Mouse (Mus musculus) telencephalon, adult 2 months (tissue): ENCODE measurements at regions not wholly inside any gene's neighbourhood (a gene's known extent, or its start where the extent isn't known, plus 50 kb on each side); places are given as distances from the start of the nearest gene placed in this dataset.

Source experiments
- DNase-seq: peaks from one replicate; pipeline ENCODE4 v3.0.0-alpha.2; 2011; ENCODE audit warnings: low read depth, low spot score

DNA sequence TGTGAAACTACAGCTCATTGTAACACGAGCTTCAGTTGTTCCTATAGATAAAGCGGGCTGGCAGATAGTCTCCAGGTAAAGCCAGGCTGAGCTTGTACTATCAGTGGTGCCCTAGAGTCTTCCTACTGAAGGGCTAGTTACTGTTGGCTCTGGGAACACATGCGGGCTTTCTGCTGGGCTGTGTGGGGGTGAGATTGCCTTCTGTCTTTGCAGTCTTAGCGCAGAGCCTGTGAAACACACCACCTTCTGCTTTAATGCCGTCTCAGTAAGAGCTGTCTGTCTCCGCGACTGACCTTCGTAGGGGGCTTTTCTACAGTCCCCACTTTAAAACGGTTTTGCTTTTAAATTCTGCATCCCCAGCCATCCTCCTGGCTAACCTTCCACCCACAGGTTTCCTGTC is 76.7 kb downstream of the Trim29 start:
- peak; percentile 28 for DNase-seq

DNA sequence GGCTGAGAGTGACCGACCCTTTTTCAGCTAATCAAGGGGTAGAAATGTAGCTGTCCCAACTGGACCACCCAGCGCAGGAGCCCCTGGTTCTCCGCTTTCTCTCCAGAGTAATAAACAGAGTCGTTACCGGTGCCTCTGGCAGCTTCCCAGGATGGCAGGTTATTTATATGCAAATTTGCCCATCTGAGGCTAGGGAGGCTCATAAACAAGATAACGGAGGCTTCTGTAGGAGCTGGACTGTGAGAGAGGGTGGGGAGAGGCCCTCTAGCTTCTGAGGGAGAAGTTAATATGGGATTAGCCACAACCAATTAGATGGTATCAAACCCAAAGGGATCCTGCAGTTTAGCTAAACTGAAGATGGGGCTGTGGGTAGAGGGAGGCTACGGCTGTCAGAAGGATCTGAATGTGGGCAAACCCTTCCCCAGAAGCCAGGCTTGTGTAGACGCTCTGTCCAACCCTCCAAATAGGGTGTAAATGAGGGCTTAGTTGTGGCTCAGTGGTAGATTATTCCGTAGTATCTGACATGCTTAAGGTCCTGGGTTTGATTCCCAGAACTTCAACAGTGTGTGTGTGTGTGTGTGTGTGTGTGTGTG is 78.9 kb downstream of the Trim29 start:
- no peak for DNase-seq

DNA sequence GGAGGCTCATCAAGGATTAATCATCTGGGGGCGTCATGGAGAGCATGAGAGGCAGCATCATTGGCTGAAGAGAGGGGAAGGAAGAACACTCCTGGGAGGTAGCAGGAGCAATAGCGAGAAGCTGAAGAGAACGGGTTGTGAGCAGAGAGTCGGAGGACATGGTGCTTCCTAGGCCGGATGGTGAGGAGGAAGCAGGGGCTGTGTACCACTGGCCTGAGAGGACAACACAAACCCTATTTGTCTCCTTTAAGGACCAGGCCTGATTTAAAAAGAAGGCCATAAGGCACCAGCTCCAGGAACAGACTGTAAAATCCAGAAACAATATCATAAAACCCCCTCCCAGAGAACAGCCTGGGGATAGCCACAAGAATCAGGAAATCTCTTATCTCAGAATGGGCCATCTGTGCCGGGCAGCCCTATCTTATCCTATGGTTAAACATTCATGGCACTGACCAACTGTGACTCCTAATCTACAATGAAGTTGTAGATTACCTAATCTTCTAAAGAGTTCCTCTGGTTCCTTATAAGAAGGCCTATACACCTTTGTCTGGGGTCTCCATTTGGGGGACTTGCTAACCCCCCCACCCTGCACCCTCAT is 81.9 kb downstream of the Trim29 start:
- DNase-seq = no peak

DNA sequence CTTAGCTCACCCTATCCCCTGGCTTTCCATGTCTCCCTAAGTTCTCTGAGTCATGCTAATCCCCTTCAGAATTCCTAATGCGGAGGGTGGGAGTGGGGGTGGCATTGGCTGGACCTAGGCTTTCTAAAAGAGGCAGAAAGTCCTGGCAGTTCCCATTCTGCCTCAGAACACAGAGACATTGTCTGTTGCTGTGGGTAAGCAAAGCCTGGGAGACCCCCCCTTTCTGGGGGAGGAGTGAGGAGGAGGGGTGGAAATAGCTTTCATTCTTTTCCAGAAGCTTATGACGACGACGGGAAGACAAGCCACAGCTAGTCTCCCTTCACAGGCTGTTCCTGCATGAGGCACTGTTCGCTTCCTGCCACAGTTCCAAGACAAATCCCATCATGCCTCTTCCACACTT is 83.6 kb downstream of the Trim29 start:
- DNase-seq = peak; percentile 33

DNA sequence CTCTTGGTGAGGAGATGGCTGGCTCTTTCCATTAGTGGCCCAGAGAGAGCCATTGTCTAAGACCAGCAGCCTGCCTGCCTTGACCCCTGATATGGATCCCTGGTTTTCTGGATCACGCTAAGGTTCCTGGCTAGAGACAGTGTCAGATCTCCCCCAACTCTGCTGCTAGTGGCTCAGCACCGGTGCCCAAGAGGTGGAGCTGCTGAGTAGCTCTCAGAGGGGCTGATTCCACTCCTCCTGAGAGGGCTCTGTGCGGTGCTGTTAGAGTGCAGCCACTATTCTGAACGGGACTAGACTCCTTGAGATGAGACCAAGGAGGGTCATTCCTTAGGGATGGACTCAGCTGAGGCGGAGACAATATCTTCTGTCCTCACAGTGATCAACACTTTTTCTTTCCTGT is 84.6 kb downstream of the Trim29 start:
- no peak for DNase-seq

DNA sequence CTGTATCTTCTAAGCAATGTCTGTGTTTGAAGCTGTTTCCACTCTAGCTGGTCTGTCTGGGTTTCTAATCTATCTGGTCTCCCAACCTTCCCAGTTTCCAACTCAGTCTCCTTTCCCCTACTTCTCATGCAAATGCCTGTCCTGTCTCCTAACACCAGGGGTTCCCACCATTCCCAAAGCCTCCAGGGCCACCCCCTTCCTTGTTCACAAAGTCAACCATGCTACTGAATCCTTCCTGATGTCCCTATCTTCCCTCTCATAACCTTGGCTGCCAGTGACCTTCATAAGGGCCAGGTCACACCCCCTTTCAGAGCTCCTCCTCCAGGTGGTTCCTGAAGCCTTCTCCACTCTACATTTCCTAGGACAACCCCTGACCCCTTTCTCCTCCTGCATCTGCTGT is 85.9 kb downstream of the Trim29 start:
- DNase-seq = no peak

DNA sequence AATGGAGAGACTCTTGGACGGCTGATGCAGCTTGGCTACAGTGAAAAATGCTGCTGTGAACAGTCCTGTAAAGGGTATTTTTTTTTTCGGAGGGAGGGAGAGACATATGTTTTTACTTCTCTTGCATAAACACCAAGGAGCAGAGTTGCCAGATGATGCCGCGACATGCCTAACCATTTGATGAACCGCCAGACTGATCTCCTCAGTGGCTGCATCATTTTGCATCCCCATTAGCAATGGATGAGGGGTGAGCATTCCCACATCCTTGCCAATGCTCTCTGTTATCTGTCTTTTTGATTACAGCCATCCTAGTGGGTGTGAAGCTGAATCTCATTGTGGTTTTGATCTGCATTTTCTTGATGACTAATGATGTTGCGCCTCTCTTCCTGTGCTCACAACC is 97.8 kb downstream of the Trim29 start:
- DNase-seq = no peak

DNA sequence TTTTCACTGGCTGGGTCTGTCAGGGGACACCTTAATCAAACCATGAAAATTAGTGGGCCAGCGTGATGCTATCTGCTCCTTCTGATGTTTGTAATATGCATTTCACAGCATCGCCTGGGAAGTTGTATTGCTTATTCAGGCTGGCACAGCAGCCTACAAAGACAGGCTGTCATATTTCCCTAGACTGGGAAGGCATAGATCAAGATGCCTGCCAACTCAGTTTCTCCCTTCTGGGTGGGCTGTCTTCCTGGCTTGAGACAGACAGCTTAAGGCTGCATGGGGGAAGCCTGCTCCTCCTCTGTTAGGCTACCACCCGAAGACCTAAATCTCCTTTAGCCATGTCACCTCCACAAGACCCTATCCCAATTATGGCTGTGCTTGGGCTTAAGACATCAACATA is 101.8 kb downstream of the Trim29 start:
- DNase-seq = no peak

DNA sequence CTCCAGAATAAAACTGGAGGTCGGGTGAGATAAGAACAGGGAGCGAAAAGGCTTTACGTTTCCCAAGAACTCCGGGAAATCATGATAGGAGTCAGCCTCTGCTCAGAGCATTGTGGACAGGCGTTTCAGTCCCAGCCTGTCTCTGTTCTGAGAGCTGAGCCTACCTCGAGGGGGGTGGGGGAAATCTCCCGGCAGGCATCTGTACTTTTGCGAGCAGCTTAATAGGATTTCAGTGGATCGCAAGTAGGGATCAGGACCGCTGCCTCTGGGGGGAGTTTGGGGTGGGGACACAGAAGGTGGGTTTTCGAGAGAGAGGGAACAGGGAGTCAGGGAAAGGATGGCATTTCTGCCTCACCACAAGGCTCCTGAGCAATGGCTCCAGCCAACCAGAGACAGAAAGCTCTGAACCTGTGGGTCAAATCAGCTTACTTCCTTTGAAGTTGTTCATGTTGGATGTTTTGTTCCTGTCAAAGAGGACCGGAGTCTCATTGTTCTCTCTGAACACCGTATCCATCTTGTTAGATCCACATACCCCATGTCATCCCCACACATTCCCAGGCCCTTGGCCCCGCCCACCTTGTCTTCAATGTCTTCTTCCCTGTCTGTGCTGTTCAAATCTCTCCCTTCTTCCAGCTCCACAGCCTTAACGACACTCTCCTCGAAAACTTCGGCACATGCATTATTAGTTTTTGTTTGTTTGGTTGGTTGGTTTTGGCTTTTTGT is 109.5 kb downstream of the Trim29 start:
- no peak for DNase-seq

DNA sequence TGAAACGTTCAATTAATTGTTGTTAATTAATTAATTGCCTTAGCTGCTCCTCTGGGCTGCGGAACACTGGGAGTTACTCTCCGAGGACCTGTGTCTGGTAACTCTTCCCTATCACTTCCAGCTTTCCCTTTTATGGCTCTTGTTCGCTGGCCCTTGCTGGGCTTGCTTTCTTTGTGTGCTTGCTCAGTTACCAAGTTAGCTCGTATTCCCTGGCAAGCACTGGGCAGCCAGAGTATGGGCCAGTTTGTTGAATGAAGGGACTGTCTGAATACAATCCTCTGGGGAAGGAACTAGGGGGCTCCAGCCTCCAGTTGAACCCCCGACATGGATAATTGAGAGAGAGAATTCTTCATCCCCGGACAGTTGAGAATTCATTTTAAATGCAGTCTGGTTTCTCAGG is 116.4 kb downstream of the Trim29 start:
- no peak for DNase-seq

DNA sequence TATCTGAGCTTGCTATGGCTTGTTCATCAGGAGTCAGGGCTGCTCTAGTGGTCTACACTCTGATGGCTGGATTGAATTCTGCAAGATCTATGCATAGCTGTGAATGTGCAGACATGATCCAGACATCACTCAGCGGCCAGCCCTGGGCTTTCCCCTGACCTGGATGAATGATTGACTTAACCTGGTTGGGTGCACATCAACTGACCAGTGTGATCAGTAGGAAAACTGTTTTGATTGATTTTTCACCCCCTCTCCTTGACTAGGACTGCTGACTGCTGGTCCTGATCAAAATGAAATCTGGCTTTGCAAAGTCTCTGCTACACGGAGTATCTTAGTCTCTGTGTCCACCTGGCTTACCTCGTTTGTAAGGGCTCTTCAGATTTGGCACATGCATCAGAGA is 123.3 kb downstream of the Trim29 start:
- DNase-seq = no peak

DNA sequence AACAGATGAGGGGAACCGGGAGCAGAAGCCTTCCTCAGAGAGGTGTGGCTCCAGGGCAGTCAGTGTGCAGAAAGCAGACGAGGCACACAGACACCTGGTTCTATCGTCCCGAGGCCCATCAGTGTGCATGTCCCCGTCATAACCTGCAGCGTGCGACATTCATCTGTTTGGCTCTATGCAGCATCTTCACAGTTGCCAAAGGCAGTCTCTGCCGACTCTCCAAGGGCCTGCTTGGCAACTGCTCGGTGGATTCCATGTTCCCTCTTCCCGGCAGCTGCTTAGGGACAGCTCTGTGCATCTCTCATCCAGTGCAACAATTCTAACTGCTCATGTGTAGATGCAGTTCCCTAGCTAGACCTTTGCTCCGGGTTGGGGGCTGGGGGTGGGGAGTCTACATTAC is 127.8 kb downstream of the Trim29 start:
- no peak for DNase-seq

DNA sequence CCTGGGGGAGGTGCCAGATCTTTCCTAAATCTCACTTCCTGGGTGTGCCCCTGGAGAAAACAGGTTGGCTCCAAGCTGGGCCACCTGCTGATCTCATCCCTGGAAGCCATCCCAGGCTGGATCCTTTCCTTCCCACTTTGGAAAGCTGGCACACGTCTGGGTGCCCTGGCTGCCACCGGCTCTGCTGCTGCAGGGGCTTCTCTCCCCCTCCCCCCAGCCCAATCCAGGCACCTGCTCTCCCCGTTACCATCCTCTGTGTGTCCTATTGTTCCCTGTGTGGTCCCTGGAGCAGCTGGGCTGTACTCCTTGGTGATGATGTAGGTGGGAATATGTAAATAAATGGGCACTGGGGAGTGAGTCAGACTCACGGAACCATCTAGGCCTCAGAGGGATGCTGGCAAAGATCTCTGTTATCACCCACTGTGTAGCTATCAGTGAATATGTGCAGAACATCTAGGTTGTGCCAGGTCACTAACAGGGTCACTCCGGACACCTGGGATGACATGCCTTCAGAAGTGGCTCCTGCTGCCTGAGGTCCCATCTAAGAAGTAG is 130.4 kb downstream of the Trim29 start:
- DNase-seq = no peak

DNA sequence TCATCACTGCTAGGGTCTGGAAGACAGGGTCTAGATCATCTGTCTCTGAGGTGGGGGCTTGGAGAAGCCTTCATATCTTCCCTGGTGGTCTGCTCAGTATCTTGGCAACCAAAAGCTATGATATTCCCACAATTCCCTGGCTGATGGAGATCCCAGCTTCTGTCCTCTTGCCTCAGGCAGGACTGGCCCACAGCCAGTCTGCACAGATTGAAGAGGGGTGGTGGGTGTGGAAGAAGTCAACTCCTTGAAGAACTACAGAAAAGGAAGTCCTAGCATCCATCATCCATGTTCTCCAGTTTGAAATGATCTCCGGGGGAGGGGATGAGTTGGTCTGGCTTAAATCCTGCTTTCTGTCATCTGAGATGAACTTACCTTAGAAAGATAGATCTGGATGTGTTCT is 134.8 kb downstream of the Trim29 start:
- no peak for DNase-seq

DNA sequence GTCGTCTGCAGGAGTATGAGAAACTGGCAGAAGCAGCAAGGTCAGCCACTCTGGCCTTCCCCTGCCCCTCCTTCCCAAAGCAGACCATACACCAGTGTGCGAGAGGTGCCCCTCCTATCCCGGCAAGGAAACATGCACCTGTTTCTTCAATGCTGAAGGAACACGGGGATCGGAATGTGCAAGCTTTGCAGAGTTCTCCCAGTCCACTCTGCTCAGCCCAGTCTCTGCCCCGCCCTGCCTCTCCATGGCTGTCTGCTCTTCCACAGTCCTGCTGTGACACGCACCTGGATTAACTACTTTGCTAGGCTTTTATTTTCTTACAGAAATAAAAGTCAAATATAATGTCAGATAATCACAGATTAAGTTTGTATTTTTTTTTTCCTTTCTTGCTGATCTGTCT is 136.7 kb downstream of the Trim29 start:
- DNase-seq = no peak

DNA sequence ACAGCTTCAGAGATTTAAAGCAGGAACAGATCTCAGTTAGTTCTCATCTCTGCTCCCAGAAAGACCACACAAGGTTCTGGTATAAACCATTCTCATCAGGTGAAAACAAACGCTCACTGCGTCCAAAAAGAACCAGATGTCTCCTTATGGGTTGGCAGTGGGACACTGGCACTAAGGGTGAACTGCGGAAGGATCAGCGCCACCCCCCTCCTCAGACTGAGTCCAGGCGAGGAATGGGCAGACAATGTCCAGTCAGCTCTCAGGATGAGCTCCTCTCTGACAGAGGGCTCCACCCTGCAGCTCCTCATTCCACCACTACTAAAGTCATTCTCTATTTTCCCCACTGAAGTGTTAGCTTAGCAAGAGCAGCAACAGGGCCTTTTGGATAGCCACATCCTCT is 138.3 kb downstream of the Trim29 start:
- DNase-seq = no peak

DNA sequence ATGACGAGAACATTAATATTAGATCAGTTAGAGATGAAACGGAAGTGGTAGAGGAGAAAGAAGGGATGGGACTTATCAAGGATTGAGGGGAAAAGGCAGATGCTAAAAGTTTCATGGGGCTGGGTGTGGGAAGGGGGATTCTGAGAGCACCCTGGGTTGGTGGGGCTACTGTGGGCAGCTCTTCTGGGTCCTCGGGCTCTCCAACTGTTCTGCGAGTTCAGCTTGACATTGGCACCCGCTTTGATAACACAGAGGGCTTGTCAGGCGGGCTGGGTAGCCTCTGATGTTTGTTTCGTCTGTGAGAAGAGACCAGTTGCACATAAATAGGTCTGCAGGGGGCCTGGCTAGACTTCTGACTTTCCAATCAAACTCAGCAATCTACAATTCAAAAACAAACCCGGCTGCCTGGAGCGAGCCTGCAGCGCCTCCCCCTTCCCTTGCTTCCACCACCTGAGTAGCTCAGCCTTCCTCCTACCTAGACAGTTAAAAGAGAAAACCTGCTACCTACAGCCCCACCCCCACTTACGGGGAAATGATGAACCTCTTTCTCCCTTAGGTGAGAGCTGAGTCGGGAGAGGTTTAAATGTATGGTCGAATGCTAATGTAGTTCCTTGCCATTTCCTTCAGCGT is 143.4 kb downstream of the Trim29 start:
- no peak for DNase-seq

DNA sequence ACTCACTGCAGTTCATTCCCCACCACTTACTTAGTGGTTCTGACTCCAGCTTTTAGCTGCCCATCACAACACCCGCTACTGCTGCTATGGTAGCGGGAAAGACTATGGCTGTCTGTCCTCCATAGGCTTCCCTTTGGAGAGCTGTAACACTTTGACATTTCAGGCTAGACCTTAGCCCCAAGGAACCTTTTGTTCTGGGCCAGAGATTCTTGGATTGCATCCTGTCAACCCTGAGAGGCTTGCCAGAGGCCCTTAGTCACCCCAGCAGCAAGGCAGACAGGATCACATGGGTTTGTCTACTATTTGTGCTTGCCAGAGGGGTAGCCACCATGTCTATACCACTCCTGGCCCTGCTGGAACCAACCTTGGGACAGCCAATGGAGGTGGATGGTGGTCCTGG is 147.1 kb downstream of the Trim29 start:
- no peak for DNase-seq

DNA sequence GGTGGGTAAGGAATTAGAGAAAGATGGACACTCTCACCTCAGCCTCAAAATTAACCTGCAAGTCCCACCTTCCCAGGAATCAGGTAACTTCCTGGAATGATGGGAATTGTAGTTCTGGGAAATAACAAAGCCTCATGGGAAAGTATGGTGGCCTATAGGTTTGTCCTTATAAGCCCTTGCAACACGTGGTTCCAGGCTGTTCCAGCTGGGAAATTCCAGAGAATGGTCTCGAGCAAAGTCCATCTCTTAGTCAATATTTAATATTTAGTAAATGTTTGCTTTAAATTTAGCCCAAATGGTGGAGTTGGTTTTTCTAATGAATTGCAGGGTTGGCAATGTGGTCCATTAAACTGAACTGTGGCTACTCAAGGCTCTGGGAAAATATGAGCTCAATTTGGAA is 150.5 kb downstream of the Trim29 start:
- DNase-seq = no peak

DNA sequence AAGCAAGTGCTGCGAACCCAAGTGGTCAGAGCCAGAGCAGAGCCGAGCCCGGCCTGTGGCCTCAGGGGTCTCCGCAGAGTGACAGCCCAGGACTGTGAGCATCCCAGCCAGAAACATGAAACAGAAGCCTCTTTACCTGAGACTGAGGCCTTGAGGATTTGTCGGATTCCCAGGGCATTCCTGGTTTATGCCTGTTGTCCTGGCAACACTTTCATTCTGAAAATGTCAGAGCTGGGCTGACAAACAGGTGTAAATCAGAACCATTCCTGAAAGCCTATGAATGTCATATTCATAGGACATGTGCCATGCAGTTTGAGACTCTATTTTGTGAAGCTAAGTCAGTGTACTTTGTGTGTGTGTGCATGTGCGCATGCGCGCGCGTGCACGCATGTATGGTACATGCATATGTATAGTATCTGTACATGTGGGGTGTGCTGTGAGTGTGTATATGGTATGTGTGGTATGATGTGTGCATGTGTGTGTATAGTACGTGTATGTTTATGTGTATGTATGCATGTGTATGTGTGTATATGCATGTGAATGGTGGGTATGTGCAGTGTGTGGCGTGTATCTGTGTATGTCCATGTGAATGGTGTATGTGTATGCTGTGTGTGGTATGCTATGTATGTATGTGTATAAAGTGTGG is 152.9 kb downstream of the Trim29 start:
- DNase-seq = no peak

DNA sequence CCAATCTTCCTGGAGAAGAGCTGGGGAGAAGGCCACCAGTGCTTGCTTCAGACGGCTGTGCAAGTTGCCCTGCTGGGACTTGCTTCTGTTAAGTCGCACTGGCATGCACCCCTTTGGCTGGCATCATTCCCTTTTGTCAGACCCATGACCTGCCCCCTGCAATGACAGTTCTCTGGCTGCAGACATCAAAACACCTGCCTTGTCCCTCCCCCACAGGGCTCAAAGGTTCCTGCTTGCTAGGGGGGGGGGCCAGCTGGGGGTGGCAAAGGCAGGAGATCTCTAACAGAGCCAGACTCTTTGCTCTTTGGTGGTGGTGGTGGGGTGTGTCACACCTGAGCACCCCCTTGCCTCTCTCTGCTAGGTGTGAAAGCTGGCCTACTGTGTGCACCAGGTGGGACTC is 154.5 kb downstream of the Trim29 start:
- no peak for DNase-seq

DNA sequence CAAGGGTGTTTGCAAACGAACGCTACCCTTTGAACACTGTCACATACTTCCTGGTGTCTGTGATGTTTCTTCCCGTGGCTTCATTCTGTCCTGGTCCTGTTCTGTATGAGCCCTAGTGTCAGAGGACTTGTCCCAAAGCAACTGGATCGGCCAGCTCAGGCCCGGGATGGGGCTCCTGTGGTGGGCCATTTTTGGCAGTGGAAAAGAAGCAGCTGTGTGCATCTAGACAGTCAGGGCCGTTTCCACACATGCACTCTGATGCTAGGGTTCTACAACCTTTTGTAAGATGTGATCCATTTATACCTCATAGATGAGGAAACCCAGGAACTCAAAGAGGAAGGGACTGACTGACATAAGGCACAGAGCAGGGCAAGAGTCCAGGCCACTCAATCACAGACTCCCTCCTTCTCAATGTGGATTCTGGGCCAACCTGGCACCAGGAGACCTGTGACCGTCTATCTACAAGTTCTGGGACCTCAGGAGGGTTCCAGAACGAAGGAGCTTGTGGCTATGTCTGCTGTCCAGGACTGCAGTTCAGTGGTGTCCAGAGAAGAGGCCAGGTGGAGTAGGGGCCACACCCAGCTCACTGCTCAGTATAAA is 155.2 kb downstream of the Trim29 start:
- DNase-seq = no peak
